Mouse (Mus musculus): ENCODE results near the gene Eif3i. TPM values are rescaled to one million over a fixed set of nuclear protein-coding genes. Genes with fewer than 3 reads are reported as not detected.

The Eif3i gene
- total and polyA plus RNA-seq, 3 experiments = 396 to 766 (median 730) TPM

GRCm38 (mm10) chr4:129633852-129634251 lies 33.4 kb upstream of the Eif3i start:
- Histone ChIP-seq H3K4me1 (ENCODE audit: control insufficient read depth in 1 of 2, insufficient read depth in 2 of 2, low read length in 2 of 2) (peaks cover 2 to 13% of the 10 kb centered on the region in 2 experiments; a peak in 3 of 4 replicates), H3K9me3 (replicated peaks; ENCODE audit: insufficient read depth, low read length) (no peaks in the 10 kb centered on the region), H3K27me3 (ENCODE audit: control insufficient read depth in 1 of 2, insufficient read depth in 2 of 2, low read length in 2 of 2) (no peaks in the 10 kb centered on the region), H3K9ac (ENCODE audit: control insufficient read depth, low read depth, low read length, poor library complexity, severe bottlenecking) (no peak overlapping the region), H3K4me3 (ENCODE audit: control insufficient read depth in 1 of 2, insufficient read depth in 1 of 2, low read depth in 2 of 2, low read length in 2 of 2) (no peak overlapping the region), H3K79me2 (ENCODE audit: control insufficient read depth, insufficient read depth, low read length, poor library complexity) (peaks cover 3% of the 10 kb centered on the region), H3K36me3 (ENCODE audit: control insufficient read depth in 1 of 2, insufficient read depth in 2 of 2, low read length in 2 of 2) (peaks cover 12 to 14% of the 10 kb centered on the region in 2 experiments), H3K27ac (ENCODE audit: control insufficient read depth, low read depth, low read length) (peak overlapping the region; percentile 33; the same call in 1 of the 2 replicates)
- DNase-seq (ENCODE audit: low read depth, low spot score) = peak; percentile 52
- TF ChIP-seq CHD1 (IDR thresholded peaks at IDR 0.05; ENCODE audit: low read depth, low read length) (no peak), CTCF (IDR thresholded peaks at IDR 0.05 in 2 of 3, conservative IDR thresholded peaks at IDR 0.05 in 1 of 3; ENCODE audit: control insufficient read depth in 1 of 3, insufficient read depth in 1 of 3, low read depth in 2 of 3, low read length in 3 of 3, poor library complexity in 1 of 3, severe bottlenecking in 1 of 3) (no peak), ZKSCAN1 (IDR thresholded peaks at IDR 0.05; ENCODE audit: low read depth, low read length) (no peak), BHLHE40 (IDR thresholded peaks at IDR 0.05; ENCODE audit: borderline replicate concordance, low read depth, low read length) (no peak), MAFK (IDR thresholded peaks at IDR 0.05; ENCODE audit: borderline replicate concordance, low read depth, low read length) (no peak), RAD21 (IDR thresholded peaks at IDR 0.05; ENCODE audit: low read depth, low read length) (no peak), UBTF (IDR thresholded peaks at IDR 0.05; ENCODE audit: borderline replicate concordance, insufficient read depth, low read depth, low read length) (no peak), MAX (IDR thresholded peaks at IDR 0.05; ENCODE audit: low read length) (no peak), NELFE (IDR thresholded peaks at IDR 0.05; ENCODE audit: low read depth, low read length) (no peak), E2F4 (IDR thresholded peaks at IDR 0.05; ENCODE audit: borderline replicate concordance, low read depth, low read length) (no peak), EP300 (IDR thresholded peaks at IDR 0.05; ENCODE audit: low read depth in 1 of 2, low read length in 2 of 2) (no peak), ZMIZ1 (IDR thresholded peaks at IDR 0.05; ENCODE audit: low read depth, low read length) (no peak), USF2 (IDR thresholded peaks at IDR 0.05; ENCODE audit: borderline replicate concordance in 1 of 2, insufficient read depth in 1 of 2, low read depth in 1 of 2, low read length in 2 of 2) (no peak), GABPA (IDR thresholded peaks at IDR 0.05; ENCODE audit: low read depth, low read length) (no peak), MAZ (IDR thresholded peaks at IDR 0.05; ENCODE audit: low read depth, low read length) (no peak), POLR2AphosphoS5 (IDR thresholded peaks at IDR 0.05; ENCODE audit: borderline replicate concordance, low read depth, low read length) (no peak)

GRCm38 (mm10) chr4:129631867-129632266 lies 31.4 kb upstream of the Eif3i start:
- H3K9ac ChIP-seq (ENCODE audit: control insufficient read depth, low read depth, low read length, poor library complexity, severe bottlenecking) = no peak overlapping the region
- no peak overlapping the region for H3K4me3 ChIP-seq (ENCODE audit: control insufficient read depth in 1 of 2, insufficient read depth in 1 of 2, low read depth in 2 of 2, low read length in 2 of 2)
- no peaks in the 10 kb centered on the region for H3K9me3 ChIP-seq (replicated peaks; ENCODE audit: insufficient read depth, low read length)
- TF ChIP-seq ZNF384 (IDR thresholded peaks at IDR 0.05; ENCODE audit: low read depth, low read length) = no peak
- TF ChIP-seq TBP (IDR thresholded peaks at IDR 0.05; ENCODE audit: low read depth, low read length) = no peak
- no peak for TF ChIP-seq RAD21 (IDR thresholded peaks at IDR 0.05; ENCODE audit: low read depth, low read length)
- no peak for TF ChIP-seq BHLHE40 (IDR thresholded peaks at IDR 0.05; ENCODE audit: borderline replicate concordance, low read depth, low read length)
- no peak for TF ChIP-seq MYC (IDR thresholded peaks at IDR 0.05; ENCODE audit: low read depth, low read length)
- TF ChIP-seq UBTF (IDR thresholded peaks at IDR 0.05; ENCODE audit: borderline replicate concordance, insufficient read depth, low read depth, low read length) = no peak
- TF ChIP-seq CTCF (IDR thresholded peaks at IDR 0.05 in 2 of 3, conservative IDR thresholded peaks at IDR 0.05 in 1 of 3; ENCODE audit: control insufficient read depth in 1 of 3, insufficient read depth in 1 of 3, low read depth in 2 of 3, low read length in 3 of 3, poor library complexity in 1 of 3, severe bottlenecking in 1 of 3) = no peak
- no peak for TF ChIP-seq USF1 (IDR thresholded peaks at IDR 0.05; ENCODE audit: low read depth, low read length)
- no peaks in the 10 kb centered on the region; the same call in 1 of the 2 replicates for H3K79me2 ChIP-seq (ENCODE audit: control insufficient read depth, insufficient read depth, low read length, poor library complexity)
- no peak overlapping the region for H3K27ac ChIP-seq (ENCODE audit: control insufficient read depth, low read depth, low read length)
- DNase-seq (ENCODE audit: low read depth, low spot score) = no peak
- peaks cover 8 to 12% of the 10 kb centered on the region in 2 experiments for H3K36me3 ChIP-seq (ENCODE audit: control insufficient read depth in 1 of 2, insufficient read depth in 2 of 2, low read length in 2 of 2)
- no peaks in the 10 kb centered on the region for H3K27me3 ChIP-seq (ENCODE audit: control insufficient read depth in 1 of 2, insufficient read depth in 2 of 2, low read length in 2 of 2)
- peaks cover 2 to 9% of the 10 kb centered on the region in 2 experiments; a peak in 3 of 4 replicates for H3K4me1 ChIP-seq (ENCODE audit: control insufficient read depth in 1 of 2, insufficient read depth in 2 of 2, low read length in 2 of 2)
